Mouse (Mus musculus) hindbrain, postnatal 0 days (tissue): ENCODE data around the gene Cln5. TPM values are rescaled to one million over a fixed set of nuclear protein-coding genes. Genes with fewer than 3 reads are reported as not detected.
A peak's percentile ranks its signal among the peaks of the same experiment; 100 is the strongest.

Source experiments
- ATAC-seq: fragments of 200-750 bp; cut with Nextera tagmentation; 2 replicates; pipeline ENCODE4 v1.8.0; 2017; ENCODE audit warnings: mild to moderate bottlenecking, moderate TSS enrichment, moderate library complexity
- DNase-seq: peaks from one replicate; pipeline ENCODE4 v3.0.0-alpha.2; 2015; ENCODE audit warnings: low spot score
- H3K27ac ChIP-seq: fragments of 300-500 bp; sonication (generic); 2 replicates; pipeline ENCODE4 v1.5.1; 2014; ENCODE audit warnings: mild to moderate bottlenecking
- H3K27me3 ChIP-seq: fragments of 300-500 bp; sonication (generic); 2 replicates; pipeline ENCODE4 v1.6.1; 2014; ENCODE audit warnings: low read length, mixed read lengths; ENCODE audit not compliant: insufficient read depth
- H3K36me3 ChIP-seq: fragments of 300-500 bp; sonication (generic); 2 replicates; pipeline ENCODE4 v1.6.1; 2014; ENCODE audit warnings: low read length, mixed read lengths; ENCODE audit not compliant: insufficient read depth
- H3K4me1 ChIP-seq: fragments of 300-500 bp; sonication (generic); 2 replicates; pipeline ENCODE4 v1.6.1; 2014; ENCODE audit warnings: antibody characterized with exemption, low read length, mixed read lengths; ENCODE audit not compliant: insufficient read depth
- H3K4me2 ChIP-seq: fragments of 300-500 bp; sonication (generic); 2 replicates; pipeline ENCODE4 v1.6.1; 2014; ENCODE audit warnings: low read depth, mild to moderate bottlenecking, low read length, moderate library complexity, mixed read lengths
- H3K4me3 ChIP-seq: fragments of 300-500 bp; sonication (generic); 2 replicates; pipeline ENCODE4 v1.5.1; 2014; ENCODE audit warnings: low read length
- H3K9ac ChIP-seq: fragments of 300-500 bp; sonication (generic); replicated peaks from 2 replicates; pipeline ENCODE4 v1.6.1; 2014; ENCODE audit warnings: mild to moderate bottlenecking, low read length, moderate library complexity, mixed read lengths
- H3K9me3 ChIP-seq: fragments of 300-500 bp; sonication (generic); 2 replicates; pipeline ENCODE4 v1.6.1; 2016; ENCODE audit warnings: low read length, mixed read lengths
- CTCF ChIP-seq: IDR thresholded peaks from 2 replicates; pipeline ENCODE4 v1.5.1; 2016; ENCODE audit warnings: antibody characterized with exemption, control low read depth, low read depth
- WGBS: fragments of 180-500 bp; shearing (Covaris S2); extraction: QIAGEN DNeasy Blood & Tissue Kit; methylation state at CpG from one replicate; pipeline ENCODE4 v1.1.7; 2014; 5-methylcytosine and 5-hydroxymethylcytosine counted together
- polyA plus RNA-seq: library from polyadenylated mRNA; unstranded; fragments of >200 nt; fragmentation: Nextera tagmentation; extraction: Ambion mirVana; gene quantifications from 2 replicates; pipeline ENCODE4 v1.2.1, GENCODE M21; 2015
- total RNA-seq: library from RNA; depleted of rRNA; stranded (reverse); fragments of >200 nt; gene quantifications from 2 replicates; pipeline ENCODE4 v1.2.3, GENCODE M21; 2014

Cln5 gene
- total and polyA plus RNA-seq, 2 experiments from 2014 or later = 11.8 to 14.5 TPM

DNA sequence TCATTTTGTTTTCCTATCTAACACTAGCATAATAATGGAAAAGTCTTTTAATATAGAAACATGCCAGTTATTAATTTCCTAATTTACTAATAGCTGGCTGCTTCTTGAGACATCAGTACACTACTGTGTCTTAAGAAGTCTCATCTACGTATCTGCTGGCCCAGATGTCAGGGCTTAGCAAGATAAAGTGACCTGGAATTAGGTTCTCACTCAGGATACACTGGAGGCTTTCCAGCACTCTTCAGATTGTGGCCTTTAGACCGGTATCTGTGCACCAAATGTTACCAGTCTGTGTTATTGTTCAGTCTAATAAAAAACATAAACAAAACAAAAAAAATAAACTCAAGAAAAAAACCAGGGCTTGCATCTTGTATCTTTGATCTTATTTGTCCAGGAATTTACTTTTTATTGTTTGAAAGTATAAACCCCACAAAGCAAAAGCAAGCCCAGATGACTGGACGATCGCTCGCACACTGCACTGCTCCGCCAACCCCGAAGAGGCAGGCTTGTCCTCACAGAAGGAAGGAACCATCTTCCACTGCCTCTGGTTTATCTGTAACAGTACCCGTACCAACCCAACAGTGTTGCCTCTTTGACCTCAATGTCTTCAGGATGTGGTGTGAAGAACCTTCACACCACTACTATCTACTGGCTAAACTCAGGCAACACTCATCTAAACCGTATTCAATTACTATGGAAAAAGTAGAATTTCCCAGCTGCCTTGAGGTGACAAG is 7.4 kb downstream of the Cln5 start:
- Histone ChIP-seq H3K4me3 (no peak overlapping the region), H3K27ac (no peak overlapping the region), H3K9me3 (no peaks in the 10 kb centered on the region), H3K36me3 (peaks cover 4% of the 10 kb centered on the region; the same call in 1 of the 2 replicates), H3K4me1 (no peaks in the 10 kb centered on the region), H3K9ac (no peak overlapping the region), H3K27me3 (no peaks in the 10 kb centered on the region), H3K4me2 (no peak overlapping the region)
- no peak for ATAC-seq
- no peak for TF ChIP-seq CTCF
- DNase-seq = no peak
- 86% methylated on average over 9 of the region's 9 CpGs for WGBS

DNA sequence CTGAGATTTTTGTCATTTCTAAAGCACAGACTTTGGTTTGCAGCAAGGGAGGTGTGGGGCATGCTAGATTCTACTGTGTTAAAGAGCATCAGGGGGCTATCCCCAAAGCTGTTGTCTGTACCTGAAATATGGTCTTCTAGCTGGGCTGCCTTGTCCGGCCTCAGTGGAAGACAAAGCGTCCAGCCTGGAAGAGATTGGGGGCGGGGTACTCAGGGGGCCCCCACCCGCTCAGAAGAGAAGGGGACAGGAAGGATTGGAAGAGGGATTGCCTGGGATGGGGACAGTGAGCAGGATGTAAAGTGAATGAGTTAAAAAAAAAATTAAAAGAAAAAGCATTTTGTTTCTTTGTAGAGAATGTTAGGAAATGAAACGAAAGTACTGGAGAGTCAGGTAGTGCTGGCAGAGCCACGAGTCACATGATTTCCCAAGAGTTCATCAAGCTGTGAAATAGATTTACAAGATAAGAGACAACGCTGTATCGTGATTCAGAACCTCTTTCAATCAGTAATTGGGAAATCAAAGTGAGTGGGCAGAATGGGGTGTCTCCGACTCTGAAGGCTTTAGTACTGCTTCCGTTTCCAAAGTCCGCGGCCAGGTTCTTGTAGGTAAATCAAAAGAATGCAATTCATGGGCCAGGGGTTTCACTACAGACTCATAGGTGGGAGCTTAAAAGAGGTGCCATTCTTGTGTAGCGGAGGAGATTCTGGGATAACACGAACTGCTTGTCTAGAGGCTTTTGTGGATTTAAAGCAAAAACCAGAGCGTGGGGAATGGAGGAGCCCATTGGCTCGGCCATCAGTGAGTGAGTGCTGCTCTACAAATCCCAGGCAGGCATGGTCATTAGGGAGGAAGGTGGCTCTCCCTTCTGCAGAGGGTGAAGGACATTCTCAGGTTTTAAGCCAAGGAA is 8.2 kb downstream of the Cln5 start:
- Histone ChIP-seq H3K9ac (no peak overlapping the region), H3K4me2 (no peak overlapping the region), H3K4me1 (no peaks in the 10 kb centered on the region), H3K9me3 (no peaks in the 10 kb centered on the region), H3K27me3 (no peaks in the 10 kb centered on the region), H3K4me3 (no peak overlapping the region), H3K27ac (no peak overlapping the region), H3K36me3 (peaks cover 11% of the 10 kb centered on the region)
- WGBS = 80% methylated on average over 16 of the region's 16 CpGs
- TF ChIP-seq CTCF = no peak
- ATAC-seq = 0 out of 2 replicates have a peak, but pooled peaks have one; percentile 27
- DNase-seq = no peak

DNA sequence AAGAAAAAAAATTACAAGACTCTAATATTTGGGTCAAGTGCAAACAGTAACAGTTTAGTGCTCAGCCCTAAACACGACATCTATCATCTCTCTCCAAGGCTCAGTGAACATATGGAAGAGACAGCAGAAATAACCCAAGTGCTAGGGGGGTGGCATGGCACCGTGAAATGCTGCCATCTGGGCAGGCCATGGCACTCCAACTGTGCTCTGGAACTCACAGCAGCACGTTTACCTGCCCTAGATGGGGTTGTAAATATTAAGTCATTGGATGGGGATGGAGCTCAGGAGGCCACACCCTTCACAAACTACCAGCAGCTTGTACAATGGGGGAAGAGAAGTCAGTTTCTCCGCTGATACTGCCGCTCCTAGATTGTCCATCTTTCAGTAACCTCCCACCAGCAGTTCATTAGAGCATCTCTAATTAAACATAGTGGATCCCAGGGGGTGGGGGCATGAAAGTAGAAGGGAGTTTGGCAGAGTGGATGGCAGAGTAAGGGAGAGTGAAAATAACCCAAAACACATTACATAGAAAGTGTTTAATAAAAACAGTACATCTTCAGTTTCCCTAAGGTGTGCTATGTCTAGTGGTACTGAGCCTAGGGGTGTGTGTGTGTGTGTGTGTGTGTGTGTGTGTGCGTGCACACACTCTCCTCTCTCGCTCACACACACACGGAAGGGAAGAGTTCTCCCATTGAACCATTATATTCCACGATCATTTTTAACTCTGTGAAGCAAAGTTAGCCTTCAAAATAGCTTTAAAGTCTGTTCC is 9.4 kb downstream of the Cln5 start:
- Histone ChIP-seq H3K27me3 (no peaks in the 10 kb centered on the region), H3K27ac (no peak overlapping the region), H3K36me3 (peaks cover 15% of the 10 kb centered on the region), H3K9me3 (no peaks in the 10 kb centered on the region), H3K4me1 (no peaks in the 10 kb centered on the region), H3K4me2 (no peak overlapping the region), H3K4me3 (no peak overlapping the region), H3K9ac (no peak overlapping the region)
- WGBS = 63% methylated on average over 9 of the region's 9 CpGs
- peak; percentile 80 for ATAC-seq
- TF ChIP-seq CTCF = no peak
- DNase-seq = peak; percentile 42

- ATAC-seq (no peak), DNase-seq (no peak)
- Histone ChIP-seq H3K9me3 (no peaks in the 10 kb centered on the region), H3K4me2 (no peak overlapping the region), H3K4me1 (no peaks in the 10 kb centered on the region), H3K36me3 (peaks cover 33% of the 10 kb centered on the region), H3K9ac (no peak overlapping the region), H3K27ac (no peak overlapping the region), H3K27me3 (no peaks in the 10 kb centered on the region), H3K4me3 (no peak overlapping the region)
- TF ChIP-seq CTCF = no peak
- 78% methylated on average over 1 of the region's 1 CpGs for WGBS
These were observed 16.0 kb downstream of the Cln5 start for GRCm38 (mm10) chr14:103085840-103086533.

- no peak for DNase-seq
- H3K4me3 ChIP-seq = no peak overlapping the region
- no peak overlapping the region for H3K9ac ChIP-seq
- TF ChIP-seq CTCF = no peak
- H3K4me2 ChIP-seq = no peak overlapping the region
- ATAC-seq = no peak
- 97% methylated on average over 4 of the region's 4 CpGs for WGBS
- no peaks in the 10 kb centered on the region for H3K27me3 ChIP-seq
- no peaks in the 10 kb centered on the region for H3K9me3 ChIP-seq
- H3K36me3 ChIP-seq = peaks cover 37% of the 10 kb centered on the region
- H3K27ac ChIP-seq = no peak overlapping the region
- no peaks in the 10 kb centered on the region for H3K4me1 ChIP-seq
These were observed 16.8 kb downstream of the Cln5 start for GRCm38 (mm10) chr14:103086671-103087324.
